Mouse (Mus musculus) hindbrain, embryonic 14.5 days (tissue): Measurements from ENCODE around the gene Ndufv3. TPM values are rescaled to one million over a fixed set of nuclear protein-coding genes. Genes with fewer than 3 reads are reported as not detected.
"Not testable (repeated sequence)": the region's sequence is repeated elsewhere in the genome, so short reads cannot be mapped to it uniquely, and the experiment has no call there.

Source experiments
- ATAC-seq: fragments of 200-750 bp; cut with Nextera tagmentation; 2 replicates; pipeline ENCODE4 v1.8.0; 2017; ENCODE audit warnings: moderate number of reproducible peaks, mild to moderate bottlenecking, moderate TSS enrichment, moderate library complexity; ENCODE audit not compliant: low FRiP score
- DNase-seq: peaks from one replicate; pipeline ENCODE4 v3.0.0-alpha.2; 2015; ENCODE audit warnings: low spot score
- H3K27ac ChIP-seq: fragments of 300-500 bp; sonication (generic); 2 replicates; pipeline ENCODE4 v1.5.1; 2014; ENCODE audit warnings: mild to moderate bottlenecking, moderate library complexity
- H3K27me3 ChIP-seq: fragments of 300-500 bp; sonication (generic); 2 replicates; pipeline ENCODE4 v1.6.1; 2014; ENCODE audit warnings: mild to moderate bottlenecking, low read length, mixed read lengths; ENCODE audit not compliant: control insufficient read depth, insufficient read depth
- H3K36me3 ChIP-seq: fragments of 300-500 bp; sonication (generic); replicated peaks from 2 replicates; pipeline ENCODE4 v1.6.1; 2014; ENCODE audit not compliant: control insufficient read depth, insufficient read depth
- H3K4me1 ChIP-seq: fragments of 300-500 bp; sonication (generic); replicated peaks from 2 replicates; pipeline ENCODE4 v1.6.1; 2014; ENCODE audit warnings: antibody characterized with exemption, low read length, mixed read lengths; ENCODE audit not compliant: control insufficient read depth, insufficient read depth
- H3K4me2 ChIP-seq: fragments of 300-500 bp; sonication (generic); replicated peaks from 2 replicates; pipeline ENCODE4 v1.6.1; 2014; ENCODE audit warnings: mild to moderate bottlenecking, moderate library complexity
- H3K4me3 ChIP-seq: fragments of 300-500 bp; sonication (generic); replicated peaks from 2 replicates; pipeline ENCODE4 v1.5.1; 2014; ENCODE audit warnings: mild to moderate bottlenecking, low read length
- H3K9ac ChIP-seq: fragments of 300-500 bp; sonication (generic); 2 replicates; pipeline ENCODE4 v1.6.1; 2014
- H3K9me3 ChIP-seq: fragments of 300-500 bp; sonication (generic); 2 replicates; pipeline ENCODE4 v1.6.1; 2016; ENCODE audit warnings: low read length; ENCODE audit not compliant: control insufficient read depth
- WGBS: fragments of 180-500 bp; shearing (Covaris S2); extraction: QIAGEN DNeasy Blood & Tissue Kit; methylation state at CpG from one replicate; pipeline ENCODE4 v1.1.7; 2014; 5-methylcytosine and 5-hydroxymethylcytosine counted together
- polyA plus RNA-seq: library from polyadenylated mRNA; unstranded; fragments of >200 nt; fragmentation: Nextera tagmentation; extraction: Ambion mirVana; gene quantifications from 2 replicates; pipeline ENCODE4 v1.2.1, GENCODE M21; 2014

Gene Ndufv3
- polyA plus RNA-seq, 1 experiment from 2014 or later: 514 TPM

GRCm38 (mm10) chr17:31525816-31526215 lies 5.9 kb downstream of the Ndufv3 start:
- Histone ChIP-seq H3K36me3 (peaks cover 61% of the 10 kb centered on the region), H3K4me2 (no peak overlapping the region), H3K9ac (no peak overlapping the region), H3K27me3 (no peaks in the 10 kb centered on the region), H3K4me1 (peaks cover 17% of the 10 kb centered on the region), H3K4me3 (no peak overlapping the region), H3K27ac (no peak overlapping the region), H3K9me3 (no peaks in the 10 kb centered on the region)
- WGBS: 95% methylated on average over 3 of the region's 3 CpGs
- ATAC-seq: no peak
- no peak for DNase-seq

DNA sequence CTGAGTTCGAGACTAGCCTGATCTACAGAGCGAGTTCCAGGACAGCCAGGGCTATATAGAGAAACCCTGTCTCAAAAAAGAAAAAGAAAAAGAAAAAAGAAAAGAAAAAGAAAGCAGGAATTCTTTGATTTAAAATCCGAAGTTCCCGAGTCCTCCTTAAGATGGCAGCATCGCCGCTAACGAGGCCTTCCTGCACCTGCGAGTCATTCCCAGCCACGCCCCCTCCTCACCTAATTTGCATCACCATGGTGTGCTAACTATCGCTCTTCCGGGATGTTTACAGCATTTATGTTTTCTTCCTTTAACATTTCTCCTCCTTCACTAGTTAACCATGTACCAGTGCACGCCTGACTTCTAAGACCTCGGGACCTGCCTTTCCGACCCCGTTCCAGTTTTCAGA lies 9.4 kb downstream of the Ndufv3 start:
- H3K9ac ChIP-seq: no peak overlapping the region
- no peak overlapping the region for H3K4me3 ChIP-seq
- ATAC-seq (no peak), DNase-seq (peak; percentile 66)
- H3K27me3 ChIP-seq: no peaks in the 10 kb centered on the region
- H3K27ac ChIP-seq: no peak overlapping the region
- 25% methylated on average over 15 of the region's 15 CpGs for WGBS
- peaks cover 58% of the 10 kb centered on the region for H3K36me3 ChIP-seq
- no peaks in the 10 kb centered on the region for H3K9me3 ChIP-seq
- H3K4me1 ChIP-seq: no peaks in the 10 kb centered on the region
- peak overlapping the region; percentile 16; the same call in 1 of the 2 replicates for H3K4me2 ChIP-seq

DNA sequence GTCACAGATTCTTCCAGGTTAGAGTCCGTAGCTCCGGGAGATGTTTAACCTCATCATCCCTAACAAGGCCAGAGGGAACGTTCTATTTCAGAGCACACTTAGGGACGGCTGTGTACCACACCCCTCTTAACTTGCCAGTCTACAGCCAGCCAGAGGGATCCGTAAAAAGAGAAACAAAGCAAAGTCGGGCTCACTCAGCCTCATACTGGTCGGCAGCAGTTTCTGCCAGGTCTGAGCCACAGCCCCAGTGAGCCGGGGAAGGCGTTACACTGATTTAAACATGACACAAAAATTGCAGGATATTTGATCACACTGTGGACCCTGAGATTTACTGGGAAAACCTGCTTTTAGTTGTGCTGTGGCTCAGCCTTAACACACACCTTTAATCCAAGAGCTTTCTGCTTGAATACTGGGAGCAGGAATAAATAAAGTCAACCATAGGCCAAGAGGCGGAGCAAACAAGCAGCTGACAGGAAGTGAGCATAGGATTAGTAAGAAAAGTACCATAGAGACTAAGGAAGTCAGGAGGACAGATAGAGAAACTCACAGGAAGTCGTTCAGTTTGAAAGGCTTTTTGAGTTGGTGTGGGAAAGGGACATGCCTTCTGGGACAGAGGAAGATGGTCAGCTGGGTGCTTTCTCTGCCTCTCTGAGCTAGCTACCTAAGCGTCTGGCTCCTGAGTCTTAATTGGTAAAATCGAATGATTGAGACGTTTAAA lies 11.7 kb downstream of the Ndufv3 start:
- Histone ChIP-seq H3K9me3 (no peaks in the 10 kb centered on the region), H3K27ac (no peak overlapping the region), H3K9ac (no peak overlapping the region), H3K36me3 (peaks cover 51% of the 10 kb centered on the region), H3K4me3 (no peak overlapping the region), H3K27me3 (no peaks in the 10 kb centered on the region), H3K4me2 (no peak overlapping the region), H3K4me1 (peaks cover 12% of the 10 kb centered on the region)
- DNase-seq (no peak), ATAC-seq (no peak)
- 91% methylated on average over 14 of the region's 14 CpGs for WGBS

GRCm38 (mm10) chr17:31532331-31532730 lies 12.4 kb downstream of the Ndufv3 start:
- H3K4me3 ChIP-seq, H3K9me3 ChIP-seq, H3K27me3 ChIP-seq, H3K9ac ChIP-seq, H3K27ac ChIP-seq, ATAC-seq, H3K4me2 ChIP-seq, DNase-seq: not testable (repeated sequence)
- 88% methylated on average over 3 of the region's 4 CpGs for WGBS
- H3K4me1 ChIP-seq: peaks cover 12% of the 10 kb centered on the region
- H3K36me3 ChIP-seq: peaks cover 44% of the 10 kb centered on the region

- H3K27me3 ChIP-seq: no peaks in the 10 kb centered on the region
- DNase-seq: no peak
- H3K4me3 ChIP-seq: no peak overlapping the region
- peaks cover 15% of the 10 kb centered on the region; the same call in 1 of the 2 replicates for H3K36me3 ChIP-seq
- peak; percentile 53 for ATAC-seq
- 66% methylated on average over 4 of the region's 4 CpGs for WGBS
- H3K9me3 ChIP-seq: no peaks in the 10 kb centered on the region
- peaks cover 12% of the 10 kb centered on the region for H3K4me1 ChIP-seq
- peak overlapping the region; percentile 82 for H3K27ac ChIP-seq
- H3K9ac ChIP-seq: peak overlapping the region; percentile 31
- H3K4me2 ChIP-seq: peak overlapping the region; percentile 1; the same call in 1 of the 2 replicates
Observed at GRCm38 (mm10) chr17:31535358-31535757, 15.4 kb downstream of the Ndufv3 start.

GRCm38 (mm10) chr17:31535871-31536629 lies 16.1 kb downstream of the Ndufv3 start:
- H3K4me1 ChIP-seq: peaks cover 12% of the 10 kb centered on the region
- H3K9ac ChIP-seq: peak overlapping the region; percentile 31
- WGBS: 15% methylated on average over 8 of the region's 8 CpGs

GRCm38 (mm10) chr17:31540101-31540500 lies 20.2 kb downstream of the Ndufv3 start:
- Histone ChIP-seq H3K9me3 (no peaks in the 10 kb centered on the region), H3K27me3 (no peaks in the 10 kb centered on the region), H3K4me1 (peaks cover 13% of the 10 kb centered on the region), H3K4me3 (no peak overlapping the region), H3K27ac (no peak overlapping the region), H3K36me3 (no peaks in the 10 kb centered on the region), H3K9ac (no peak overlapping the region), H3K4me2 (no peak overlapping the region)
- DNase-seq (no peak), ATAC-seq (no peak)
- WGBS: 60% methylated on average over 3 of the region's 3 CpGs

More at GRCm38 (mm10) chr17:31535871-31536629, 16.1 kb downstream of the Ndufv3 start:
- peak; percentile 87 for ATAC-seq
- Histone ChIP-seq H3K9me3 (no peaks in the 10 kb centered on the region), H3K27me3 (no peaks in the 10 kb centered on the region), H3K36me3 (peaks cover 8% of the 10 kb centered on the region; the same call in 1 of the 2 replicates), H3K4me2 (peak overlapping the region; percentile 1; the same call in 1 of the 2 replicates), H3K27ac (peak overlapping the region; percentile 82), H3K4me3 (no peak overlapping the region)
- peak; percentile 78 for DNase-seq

GRCm38 (mm10) chr17:31540809-31541459 lies 21.0 kb downstream of the Ndufv3 start:
- Histone ChIP-seq H3K27me3 (no peaks in the 10 kb centered on the region), H3K9me3 (no peaks in the 10 kb centered on the region), H3K4me2 (no peak overlapping the region), H3K36me3 (no peaks in the 10 kb centered on the region), H3K4me1 (peaks cover 4% of the 10 kb centered on the region; the same call in 1 of the 2 replicates), H3K27ac (peak overlapping the region; percentile 11), H3K4me3 (no peak overlapping the region), H3K9ac (no peak overlapping the region)
- WGBS: 42% methylated on average over 4 of the region's 4 CpGs
- DNase-seq (no peak), ATAC-seq (no peak)

GRCm38 (mm10) chr17:31541460-31541831 lies 21.5 kb downstream of the Ndufv3 start:
- Histone ChIP-seq H3K9me3 (no peaks in the 10 kb centered on the region), H3K36me3 (no peaks in the 10 kb centered on the region), H3K27me3 (no peaks in the 10 kb centered on the region), H3K27ac (peak overlapping the region; percentile 11), H3K4me2 (no peak overlapping the region), H3K9ac (no peak overlapping the region), H3K4me3 (no peak overlapping the region), H3K4me1 (0 out of 2 replicates have a peak, but pooled peaks cover 4% of the 10 kb centered on the region)
- 12% methylated on average over 6 of the region's 6 CpGs for WGBS
- DNase-seq (peak; percentile 34), ATAC-seq (no peak)
